Mouse (Mus musculus): ENCODE data around the gene Ciao2b. TPM values are rescaled to one million over a fixed set of nuclear protein-coding genes. Genes with fewer than 3 reads are reported as not detected.

The Ciao2b gene
- total RNA-seq, 2 experiments from 2014 or later: 62.2 to 66.5 TPM

Other genes with a start within 250 kb of the Ciao2b start
- 10 to 100 TPM; 11.3 to 12.8 TPM for gene Cmtm4, start 246.2 kb downstream of the Ciao2b start, total RNA-seq (2021)
- gene Dync1li2, start 198.9 kb downstream of the Ciao2b start, total RNA-seq (2021): 10 to 100 TPM; 89.0 to 94.5 TPM
- gene Terb1, start 132.1 kb downstream of the Ciao2b start, total RNA-seq (2021): not detected
- gene Nae1, start 107.3 kb downstream of the Ciao2b start, total RNA-seq (2021): 10 to 100 TPM; 26.8 to 34.9 TPM
- 1 to 10 TPM; 1.5 to 2.7 TPM for gene Car7, start 107.3 kb downstream of the Ciao2b start, total RNA-seq (2021)
- 10 to 100 TPM; 18.1 to 22.5 TPM for gene Pdp2, start 50.5 kb downstream of the Ciao2b start, total RNA-seq (2021)
- 1 to 10 TPM; 3.9 to 5.2 TPM for gene Cdh16, start 17.6 kb downstream of the Ciao2b start, total RNA-seq (2021)
- gene Rrad, start 10.6 kb downstream of the Ciao2b start, total RNA-seq (2021): 100 to 1,000 TPM in 1 of 2 experiments, 10 to 100 TPM in 1; 88.7 to 108 TPM
- not detected for gene Ces2a, start 92.0 kb upstream of the Ciao2b start, total RNA-seq (2021)
- under 1 TPM; 0.22 to 0.44 TPM for gene Ces2b, start 189.6 kb upstream of the Ciao2b start, total RNA-seq (2021)
- not detected for gene Ces2c, start 205.1 kb upstream of the Ciao2b start, total RNA-seq (2021)

Data from heart, adult 18-20 months (tissue).